Mouse (Mus musculus) granulocyte monocyte progenitor cell, adult 5-6 weeks (primary cell): ENCODE measurements around the gene Magi1. TPM values are rescaled to one million over a fixed set of nuclear protein-coding genes. Genes with fewer than 3 reads are reported as not detected.

Experiments used
- ATAC-seq: replicated peaks from 2 replicates; pipeline ENCODE4 v1.8.0; 2016; ENCODE audit warnings: mild to moderate bottlenecking, moderate TSS enrichment, inconsistent platforms; ENCODE audit not compliant: poor library complexity, severe bottlenecking
- total RNA-seq, 2 experiments: library from RNA; stranded (forward) in 1 of 2; stranded (reverse) in 1 of 2; fragments of 200-712, 200-1000 nt in 1 of 2; fragments of >200 nt in 1 of 2; fragmentation: Nextera tagmentation in 1 of 2; gene quantifications; 2 replicates each; pipeline ENCODE4 v1.2.3; 2014 to 2017

Magi1 gene
- total RNA-seq (2014; fragmentation: Nextera tagmentation) = not detected in 2 replicates
- total RNA-seq (2017) = 0.09 and 0.10 TPM in 2 replicates

DNA sequence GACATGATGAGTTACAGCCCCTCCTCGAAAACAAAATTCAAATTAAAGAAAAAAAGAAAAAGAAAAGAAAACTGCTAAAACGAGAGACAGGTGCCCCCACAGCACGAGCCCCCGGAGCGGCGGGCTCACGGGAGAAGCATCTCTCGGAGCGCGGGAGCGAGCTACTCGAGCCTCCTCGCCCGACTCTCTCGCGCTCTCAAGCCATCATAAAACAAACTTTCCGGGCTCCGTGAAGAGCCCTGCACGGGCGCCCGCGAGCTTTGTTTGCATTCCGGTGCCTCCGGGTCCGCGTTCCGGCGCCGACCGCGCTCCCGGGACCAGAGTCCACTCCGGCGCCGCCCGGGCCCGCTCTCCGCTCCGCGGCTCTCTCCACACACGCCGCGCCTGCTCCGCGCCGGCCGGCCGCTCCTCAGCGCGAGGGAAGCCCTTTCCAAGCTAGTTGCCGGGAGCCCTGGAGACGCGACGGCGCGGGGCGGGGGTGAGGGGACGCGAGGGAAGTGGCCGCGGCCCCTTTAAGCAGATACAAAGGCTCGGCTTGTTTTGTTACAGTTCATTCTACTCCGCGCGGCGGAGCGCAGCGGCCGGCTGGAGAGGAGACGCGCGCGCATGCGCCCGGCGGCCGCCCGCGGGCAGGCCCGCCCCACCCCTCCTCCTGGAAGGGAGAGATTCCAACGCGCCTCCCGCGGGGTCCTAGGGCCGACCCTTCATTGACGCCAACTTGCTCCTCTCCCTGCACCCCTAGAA, at the start of gene Magi1:
Gene Magi1 (minus strand): TSS at position 600 of the 744 bp plus-strand sequence.
- peak; percentile 70 for ATAC-seq

DNA sequence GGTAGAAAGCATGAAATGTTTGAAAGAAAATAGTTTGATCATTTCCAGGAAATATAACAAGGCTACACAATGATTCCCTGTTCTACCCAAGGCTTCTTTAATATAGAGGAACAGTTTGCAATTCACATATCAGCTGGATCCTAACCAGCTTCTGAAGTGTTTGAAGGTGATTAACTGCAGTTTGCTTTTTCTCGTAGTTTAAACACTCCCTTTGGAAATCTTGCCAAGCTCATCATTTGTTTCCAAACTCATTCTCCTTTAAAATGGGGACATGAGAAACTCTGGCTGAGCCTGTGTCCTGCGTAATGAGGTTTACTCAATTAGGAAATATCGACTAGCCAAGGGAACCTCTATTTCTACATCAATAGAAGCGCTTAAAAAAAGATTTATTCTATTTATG, 43.4 kb upstream of the Magi1 start:
- ATAC-seq = no peak

DNA sequence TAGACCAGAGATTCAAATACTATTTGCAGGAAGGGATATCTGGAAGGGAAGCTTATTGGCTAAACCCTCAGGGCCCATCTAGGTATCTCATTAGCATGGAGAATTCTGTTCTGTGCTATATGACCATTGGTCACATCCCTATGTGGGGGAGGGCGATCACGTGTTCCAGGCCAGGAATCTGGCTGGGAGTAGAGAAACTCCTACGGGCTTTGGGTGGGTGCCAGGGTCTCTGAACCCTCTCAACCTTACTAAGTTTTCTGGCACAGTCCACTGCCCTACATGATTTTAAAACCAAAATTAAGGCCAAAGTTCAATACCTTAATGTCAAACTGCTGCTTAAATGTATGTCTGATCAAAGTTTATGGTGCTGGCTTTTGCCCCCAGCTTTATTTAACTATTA, 33.2 kb upstream of the Magi1 start:
- no peak for ATAC-seq

DNA sequence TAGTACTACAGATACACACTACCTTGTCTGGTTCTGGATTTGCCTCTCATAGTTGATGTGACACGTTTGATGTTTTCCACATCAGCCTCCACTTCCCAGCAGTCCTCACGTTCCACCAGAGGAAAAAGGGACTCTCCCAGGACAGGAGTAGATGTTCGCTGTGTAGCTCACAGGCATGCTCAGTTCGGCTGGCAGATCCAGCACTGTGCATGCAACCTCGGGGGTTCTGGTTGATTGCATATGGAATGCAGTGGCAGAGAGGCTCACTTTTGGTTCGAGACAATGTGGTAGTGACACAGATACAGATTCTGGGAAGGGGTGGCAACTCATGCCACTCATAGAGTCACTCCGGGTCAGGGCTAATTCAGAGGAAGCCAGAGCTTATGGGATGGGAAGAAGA, 28.6 kb upstream of the Magi1 start:
- ATAC-seq = no peak

DNA sequence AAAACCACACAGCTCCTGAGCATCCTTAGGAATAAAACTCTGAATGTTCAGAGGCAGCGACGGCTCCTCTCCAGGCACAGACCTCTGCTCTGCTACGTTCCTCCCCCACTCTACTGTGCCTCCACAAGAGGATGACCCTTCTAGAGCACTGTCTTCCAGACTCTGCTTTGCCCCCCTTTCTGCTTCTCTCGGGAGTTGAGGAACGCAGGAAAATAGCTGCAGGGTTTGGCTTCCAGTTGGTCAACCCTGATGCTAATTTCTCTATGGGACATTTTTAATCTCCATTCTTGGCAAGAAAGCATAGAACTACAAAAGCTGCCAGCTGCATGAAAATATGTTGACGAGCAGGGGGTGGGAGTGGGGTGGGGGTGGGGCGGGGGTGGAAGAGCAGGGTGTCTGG, 24.8 kb upstream of the Magi1 start:
- ATAC-seq = no peak

DNA sequence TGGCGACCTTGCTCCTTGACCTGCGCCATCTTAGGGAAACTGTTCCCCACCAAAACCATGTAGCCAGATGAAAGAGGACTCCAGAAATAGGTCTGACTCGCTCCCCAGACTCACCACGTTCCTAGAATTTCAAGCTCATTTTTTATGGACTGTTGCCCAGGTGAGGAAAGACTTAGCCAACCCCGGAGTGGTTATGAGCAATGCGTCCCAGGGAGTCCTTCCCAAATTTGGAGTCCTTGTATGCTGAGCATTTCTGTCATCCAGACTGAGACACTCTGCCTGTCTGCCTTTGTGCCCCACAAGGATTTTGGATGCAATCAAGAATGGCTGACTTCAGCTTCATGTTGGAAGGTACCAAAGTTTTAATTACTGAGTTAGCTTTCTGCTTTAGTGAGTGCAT, 19.8 kb upstream of the Magi1 start:
- no peak for ATAC-seq

DNA sequence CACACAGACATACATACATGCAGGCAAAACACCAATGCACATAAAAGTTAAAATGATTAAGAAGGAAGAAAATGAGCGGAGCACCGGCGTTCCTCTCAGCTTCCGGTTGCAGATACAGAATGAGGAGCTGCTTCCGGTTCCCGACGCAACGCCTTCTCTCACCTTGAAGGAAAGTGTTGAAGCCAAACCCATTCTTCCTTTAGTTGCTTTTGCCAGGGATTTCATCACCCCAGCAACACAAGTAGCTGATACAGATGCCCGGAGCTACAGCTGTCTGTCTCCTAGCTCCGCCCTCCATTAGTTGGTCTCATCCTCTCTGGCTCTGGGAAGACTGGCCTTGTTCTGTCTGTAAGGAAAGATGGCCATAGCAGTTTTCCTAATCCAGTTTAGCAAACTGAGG, 18.1 kb upstream of the Magi1 start:
- ATAC-seq = no peak

DNA sequence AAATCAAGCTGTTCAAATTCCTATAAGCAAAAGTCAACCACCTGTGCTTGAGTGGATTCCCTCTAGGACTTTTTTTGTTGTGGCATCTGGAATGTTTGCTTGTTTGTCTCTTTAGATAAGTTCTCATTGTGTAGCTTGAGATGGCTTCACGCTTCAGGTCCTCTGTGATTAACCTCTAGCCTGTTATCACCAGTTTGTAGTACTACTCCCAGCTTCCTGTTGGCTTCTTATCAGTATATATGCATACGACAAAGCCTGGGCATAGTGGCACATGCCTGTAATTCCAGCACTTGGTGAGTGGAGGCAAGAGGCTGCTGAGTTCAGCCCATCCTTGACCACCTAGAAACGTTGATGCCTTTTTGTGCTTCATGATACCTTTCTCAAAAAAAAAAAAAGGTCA, 16.8 kb upstream of the Magi1 start:
- no peak for ATAC-seq

DNA sequence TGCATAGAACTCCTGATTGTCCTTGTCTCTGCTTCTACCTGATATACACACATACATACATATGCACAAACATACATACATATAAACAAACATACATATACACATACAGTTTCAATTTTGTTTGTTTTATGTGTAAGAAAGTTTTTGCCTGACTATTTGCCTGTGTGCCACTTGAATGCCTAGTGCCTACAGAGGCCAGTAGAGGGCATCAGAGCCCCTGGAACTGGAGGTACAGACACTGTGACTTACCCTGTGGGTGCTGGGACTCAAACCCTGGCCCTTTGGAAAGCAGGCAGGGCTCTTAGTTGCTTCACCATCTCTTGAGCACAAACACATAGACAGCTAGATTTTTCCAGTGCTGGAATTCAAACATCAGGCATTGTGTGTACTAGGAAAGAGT, 3.7 kb upstream of the Magi1 start:
- ATAC-seq = no peak

DNA sequence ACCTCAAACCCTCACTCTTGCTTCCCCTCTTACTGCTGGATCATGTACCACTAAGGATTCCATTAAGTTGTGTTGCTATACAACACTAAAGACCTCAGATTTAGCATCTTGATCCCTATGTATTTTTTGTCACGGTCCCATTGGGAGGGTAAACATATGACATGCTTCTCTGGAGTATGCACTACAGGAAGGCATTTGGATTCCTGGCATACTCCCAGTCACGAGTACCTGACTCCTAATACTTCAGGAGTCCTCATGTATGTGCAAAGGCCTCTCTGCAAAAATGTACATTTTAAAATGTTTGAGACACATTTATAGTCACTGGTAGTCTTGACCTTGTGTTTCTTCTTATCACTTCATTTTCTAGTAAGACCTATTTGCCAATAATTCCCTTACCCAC, 2.8 kb upstream of the Magi1 start:
- ATAC-seq = no peak

DNA sequence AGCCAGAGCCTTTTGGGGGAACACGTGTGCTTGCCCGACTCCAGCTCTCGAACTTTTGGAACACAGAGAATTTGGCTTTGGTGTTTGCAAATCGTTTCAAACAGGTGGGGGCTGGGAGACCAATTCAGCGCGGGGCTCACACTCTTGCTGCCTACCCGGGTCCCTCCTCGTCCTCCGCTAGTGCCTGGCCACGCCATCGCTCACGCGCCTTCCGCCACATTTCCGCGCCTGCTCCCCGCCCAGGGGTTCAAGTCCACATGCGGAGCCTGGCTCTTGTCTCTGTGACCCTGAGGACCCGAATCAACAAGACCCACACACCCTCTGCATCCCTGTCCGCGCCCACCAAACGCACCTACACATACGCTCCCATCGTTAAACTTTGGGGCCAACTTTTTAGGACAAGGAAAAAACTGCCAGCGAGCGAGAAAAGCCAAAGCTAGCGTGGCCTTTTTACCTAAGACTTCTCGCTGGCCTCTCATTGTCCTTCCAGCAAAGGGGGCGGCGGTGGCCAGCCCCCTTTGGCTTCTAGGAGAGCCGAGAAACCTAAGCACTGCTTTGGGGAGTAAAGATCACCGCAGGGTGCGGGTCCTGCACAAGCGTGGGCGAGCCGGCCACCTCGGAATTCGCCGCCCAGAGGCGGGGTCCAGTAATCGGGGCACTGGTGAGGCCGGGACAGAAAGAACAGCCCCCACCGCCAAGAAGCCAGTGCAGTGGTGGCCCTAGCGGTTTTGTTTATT, 540 bp upstream of the Magi1 start:
- peak; percentile 34 for ATAC-seq

DNA sequence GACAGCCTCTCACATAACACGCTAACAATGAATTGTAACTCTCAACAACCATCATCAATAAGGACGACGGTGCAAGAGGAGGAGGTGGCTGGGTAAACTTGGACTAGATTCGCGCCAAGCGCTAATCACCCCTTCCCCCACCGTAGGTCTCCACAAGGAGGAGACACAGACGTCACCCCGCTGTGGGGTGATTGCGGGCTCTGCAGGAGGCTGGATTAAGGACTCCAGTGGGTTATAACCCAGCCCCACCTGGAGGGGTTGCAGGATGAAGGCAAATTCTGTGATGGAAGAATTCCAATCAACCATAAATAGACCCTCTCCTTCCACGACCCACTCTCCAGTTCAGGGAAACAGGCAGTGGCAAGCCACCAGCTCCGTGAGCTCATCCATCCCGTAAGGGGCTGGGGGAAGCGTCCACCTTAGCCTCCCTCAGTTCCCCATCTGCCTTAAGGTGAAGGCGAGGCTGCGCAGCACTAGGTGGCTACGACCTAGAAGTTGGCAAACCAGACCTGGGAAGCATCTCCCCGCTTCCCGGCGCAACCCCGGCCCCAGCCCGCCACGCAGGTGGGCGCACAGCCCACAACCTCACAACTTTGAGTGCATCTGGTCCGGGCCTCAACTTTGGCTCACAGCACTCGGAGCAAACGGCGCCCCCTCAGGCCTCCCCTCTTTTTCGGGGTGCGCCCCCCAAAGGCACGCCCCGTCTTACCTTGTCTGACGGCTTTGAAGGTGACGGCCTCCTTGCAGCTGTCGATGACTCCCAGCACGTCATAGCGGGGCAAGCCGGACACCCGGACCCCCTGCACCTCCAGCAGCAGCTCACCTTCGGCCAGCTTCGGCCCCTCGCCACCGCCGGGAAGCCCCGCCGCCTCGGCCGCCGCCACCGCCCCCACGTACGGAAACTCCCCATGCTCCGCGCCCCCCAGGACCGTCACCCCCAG, 1.1 kb downstream of the Magi1 start:
- no peak for ATAC-seq

DNA sequence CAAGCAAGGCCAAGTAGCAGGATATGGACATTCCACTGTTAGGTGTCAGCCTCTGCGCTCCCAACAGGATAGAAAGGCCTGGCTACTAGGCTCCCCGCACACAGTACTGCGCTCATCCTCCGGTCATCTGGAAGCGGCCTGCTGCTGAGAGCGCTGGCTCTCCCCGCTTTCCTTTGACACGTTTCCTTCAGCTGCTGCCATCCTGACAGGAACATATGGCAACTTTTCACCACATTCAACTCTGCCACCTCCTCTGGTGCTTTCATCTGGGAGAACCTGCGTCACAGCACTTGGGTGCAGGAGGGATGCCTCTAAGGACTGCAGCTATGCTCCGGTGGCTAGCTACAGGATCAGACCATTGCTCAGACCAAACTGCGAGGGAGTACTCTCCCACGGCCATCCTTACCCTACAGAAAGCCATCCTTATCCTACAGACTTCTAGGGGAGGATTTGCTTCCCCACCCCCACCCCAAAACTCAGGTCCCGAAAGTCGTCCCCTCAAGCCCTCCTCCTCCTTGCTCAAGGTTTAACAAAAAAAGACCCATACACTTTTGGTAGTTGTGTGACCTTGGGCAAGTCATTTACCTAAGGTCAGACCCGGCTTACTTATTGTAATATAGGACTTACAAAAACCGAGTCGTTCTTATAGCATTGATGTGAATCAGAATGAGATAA, 2.0 kb downstream of the Magi1 start:
- ATAC-seq = no peak

DNA sequence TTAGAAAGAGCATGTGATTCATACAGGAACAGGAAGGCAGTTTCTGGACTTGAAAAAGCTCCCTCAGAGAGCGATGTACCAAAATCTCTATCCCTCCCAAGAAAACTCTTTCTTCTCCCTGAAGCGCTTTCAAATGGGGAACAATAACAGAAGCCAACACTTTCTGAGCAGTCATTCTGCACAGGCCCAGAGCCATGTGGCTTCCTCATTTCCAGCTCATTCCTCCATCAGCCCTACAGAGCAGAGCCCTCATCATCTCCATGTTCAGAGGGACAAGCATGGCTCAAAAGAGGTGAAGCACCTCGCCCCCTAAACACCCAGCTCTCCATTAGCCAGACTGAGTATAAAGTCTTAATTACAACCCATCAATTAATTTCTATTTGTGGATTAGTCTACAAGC, 9.8 kb downstream of the Magi1 start:
- peak; percentile 58; the same call in 1 of the 2 replicates for ATAC-seq

DNA sequence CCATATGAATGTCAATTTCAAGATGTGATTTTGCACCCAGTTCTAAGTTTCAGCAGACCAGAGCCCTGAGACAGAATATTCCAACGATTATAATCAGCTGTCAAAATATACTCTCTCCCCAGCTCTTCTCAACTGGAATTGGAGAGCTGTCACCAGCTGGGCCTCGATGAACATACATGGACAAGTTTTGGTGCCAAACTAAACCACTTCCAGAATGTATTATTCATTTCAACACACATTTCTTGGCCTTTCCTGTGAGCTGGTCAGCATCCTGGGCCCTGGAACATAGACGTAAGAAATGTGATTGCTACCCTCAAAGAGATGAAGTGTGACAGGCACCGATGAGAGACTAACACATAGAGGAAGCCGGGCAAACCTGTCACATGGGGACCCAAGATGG, 13.7 kb downstream of the Magi1 start:
- ATAC-seq = no peak

DNA sequence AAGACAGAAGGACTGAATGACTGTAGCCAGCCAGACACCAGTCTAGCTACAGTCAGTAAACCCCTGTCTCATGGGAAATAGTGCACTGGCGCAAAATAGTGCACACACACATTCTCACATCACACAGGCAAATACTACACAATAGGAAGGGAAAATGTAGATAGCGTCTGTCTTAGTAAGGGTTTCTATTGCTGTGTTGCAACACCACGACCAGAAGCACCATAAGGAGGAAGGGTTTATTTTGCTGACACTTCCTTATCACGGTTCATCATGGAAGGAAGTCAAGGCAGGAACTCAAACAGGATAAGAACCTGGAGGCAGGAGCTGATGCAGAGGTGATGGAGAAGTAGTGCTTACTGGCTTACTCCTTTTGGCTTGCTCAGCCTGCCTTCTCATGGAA, 14.5 kb downstream of the Magi1 start:
- peak; percentile 58 for ATAC-seq

DNA sequence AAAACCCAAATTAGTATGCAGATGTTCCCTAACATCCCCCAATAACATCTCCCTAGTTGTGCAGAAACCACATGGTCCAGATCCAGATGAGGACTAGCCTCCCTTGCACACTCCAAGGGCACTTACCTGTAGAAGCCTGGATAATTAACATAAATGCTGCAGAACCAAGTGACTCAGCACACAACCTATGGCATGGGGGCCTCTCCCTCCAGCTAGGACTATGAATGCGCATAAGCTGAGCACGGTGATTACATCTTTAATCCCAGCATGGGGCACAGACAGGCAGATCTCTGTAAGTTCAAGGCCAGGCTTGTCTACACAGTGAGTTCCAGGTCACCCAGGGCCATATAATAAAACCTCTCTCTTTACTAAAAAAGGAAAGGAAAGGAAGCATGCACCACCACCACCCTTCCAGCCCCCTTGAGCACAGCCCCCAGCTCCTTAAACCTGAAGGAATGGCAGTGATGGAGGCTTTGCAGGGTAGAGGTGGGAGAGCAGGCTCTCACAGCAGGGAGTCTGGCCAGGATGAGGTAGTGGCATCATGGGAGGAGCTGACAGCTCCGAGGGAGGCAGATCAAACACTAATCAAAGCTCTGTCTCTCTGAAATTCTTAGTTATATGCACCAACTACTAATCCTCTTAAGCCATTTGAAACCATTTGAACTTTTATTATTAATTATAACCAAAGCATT, 18.3 kb downstream of the Magi1 start:
- ATAC-seq = no peak

DNA sequence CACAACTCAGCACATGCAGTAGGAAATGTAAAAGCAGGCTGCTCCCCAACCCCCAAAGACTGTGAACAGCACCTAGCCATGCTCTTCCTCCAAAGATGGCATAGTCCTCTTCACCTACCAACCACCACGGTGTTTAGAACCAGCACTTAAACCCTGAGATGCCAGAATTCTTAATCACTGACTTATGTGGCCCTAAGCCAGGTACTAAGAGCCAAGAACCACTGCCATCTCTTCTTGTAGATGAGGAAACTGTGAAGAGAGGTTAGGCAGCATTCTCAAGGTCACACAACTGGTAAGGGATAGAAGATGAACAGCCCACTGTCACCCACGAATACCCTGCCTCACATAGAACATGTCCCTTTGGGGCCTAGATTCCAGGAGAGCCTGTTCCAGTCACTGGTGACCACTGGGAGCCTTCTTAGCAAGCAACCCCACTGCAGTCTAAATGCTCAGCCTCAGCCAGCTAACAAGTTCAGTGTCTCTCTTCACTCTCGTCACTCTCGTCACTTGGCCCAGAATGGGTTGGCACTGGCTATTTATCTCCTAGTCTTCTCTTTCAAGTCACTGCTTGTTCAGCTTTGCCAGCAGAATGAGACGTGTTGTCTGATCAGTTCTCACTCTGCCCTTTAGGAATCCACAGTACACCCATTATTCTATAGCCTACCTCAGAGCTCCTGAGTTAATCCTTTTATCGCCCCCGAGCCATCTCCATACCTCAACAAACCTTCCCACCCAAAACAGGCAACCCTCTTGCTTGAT, 19.4 kb downstream of the Magi1 start:
- no peak for ATAC-seq

DNA sequence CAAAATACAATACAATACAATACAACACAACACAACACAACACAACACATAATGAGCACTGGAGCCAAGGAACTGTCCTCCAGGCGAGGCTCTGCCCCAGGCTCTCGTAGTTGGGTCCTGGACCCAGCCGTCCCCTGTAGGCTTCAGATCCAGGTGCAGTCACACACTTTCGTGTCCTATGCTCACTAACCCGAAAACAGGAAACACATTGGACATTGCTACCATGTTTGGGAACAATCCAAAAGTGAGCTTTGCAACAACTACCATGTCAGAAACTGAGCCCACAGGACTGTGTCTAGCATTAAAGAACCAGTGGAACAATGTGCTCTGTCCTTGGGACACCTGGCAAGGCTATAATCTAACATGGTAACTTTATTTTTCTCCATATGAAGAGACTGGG, 22.9 kb downstream of the Magi1 start:
- no peak for ATAC-seq
